ENCODE assay signal across 8 mouse cellular contexts in the genomic region with DNA sequence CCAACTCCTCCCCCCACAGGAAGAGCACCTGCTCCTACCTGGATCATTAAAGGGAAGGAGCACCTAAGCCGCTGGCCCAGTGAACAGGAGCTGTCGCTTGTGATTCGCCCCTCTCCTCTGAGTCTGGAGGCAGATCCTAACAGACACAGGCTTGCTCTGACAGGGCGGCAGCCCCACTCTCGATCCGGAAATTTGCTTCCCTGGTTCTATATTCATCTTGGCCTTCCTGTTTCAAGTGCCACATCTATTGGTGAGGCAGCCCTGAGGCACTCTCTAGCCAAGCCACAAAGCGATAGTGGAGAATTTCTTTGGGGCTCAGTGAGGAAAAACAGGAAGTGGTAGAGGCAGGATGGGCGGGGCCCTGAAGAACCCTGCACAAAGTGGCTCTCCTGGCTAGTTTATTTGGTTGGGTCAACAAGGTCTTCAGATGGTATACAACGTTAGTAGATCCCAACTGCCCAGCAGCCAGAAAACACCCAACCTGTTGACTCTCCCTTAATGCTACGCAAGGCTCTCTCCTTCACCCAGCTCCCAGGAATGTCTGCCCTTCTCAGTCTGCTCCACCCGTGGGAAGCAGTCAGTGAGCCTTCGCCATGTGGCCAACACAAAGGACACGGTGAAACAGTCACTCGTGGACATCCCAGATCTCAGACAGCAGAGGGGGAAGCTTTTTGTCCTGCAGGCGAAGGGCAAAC. TPM values are rescaled to one million over a fixed set of nuclear protein-coding genes. Genes with fewer than 3 reads are reported as not detected.
DNase-seq lines count a peak whose midpoint lies in the region; ATAC-seq and TF ChIP-seq lines count a peak whose summit lies in the region.

A gene (minus strand): TSS at position 127 of the 695 bp plus-strand sequence.

- no peaks in the 10 kb centered on the region for H3K9me3 ChIP-seq in heart, embryonic 16.5 days (replicated peaks; ENCODE audit: control insufficient read depth, low read length)
- no peaks in the 10 kb centered on the region for H3K9me3 ChIP-seq in neural tube, embryonic 15.5 days (replicated peaks)

- peaks cover 9% of the 10 kb centered on the region for H3K4me1 ChIP-seq in heart, embryonic 16.5 days (ENCODE audit: control insufficient read depth, insufficient read depth, low read length)
- peaks cover 36% of the 10 kb centered on the region for H3K4me1 ChIP-seq in neural tube, embryonic 15.5 days

- peak within 1 kb of the TSS; percentile 76 for H3K27ac ChIP-seq in gastrocnemius, adult 2 months
- peak within 1 kb of the TSS; percentile 64 for H3K27ac ChIP-seq in heart, embryonic 16.5 days (ENCODE audit: low read length)
- H3K27ac ChIP-seq in neural tube, embryonic 15.5 days (replicated peaks), result peak within 1 kb of the TSS; percentile 95

- H3K4me3 ChIP-seq in gastrocnemius, adult 2 months, result peak within 1 kb of the TSS; percentile 90
- H3K4me3 ChIP-seq in heart, embryonic 16.5 days (ENCODE audit: low read length), result peak within 1 kb of the TSS; percentile 92
- H3K4me3 ChIP-seq in neural tube, embryonic 15.5 days (replicated peaks), result peak within 1 kb of the TSS; percentile 89

- H3K27me3 ChIP-seq in heart, embryonic 16.5 days (ENCODE audit: control insufficient read depth, insufficient read depth, low read length), result no peaks in the 10 kb centered on the region
- H3K27me3 ChIP-seq in neural tube, embryonic 15.5 days (replicated peaks), result no peaks in the 10 kb centered on the region

- DNase-seq in gastrocnemius, adult 2 months, result no peak
- no peak for DNase-seq in gastrocnemius, postnatal 14 days
- peak; percentile 30 to 60 for DNase-seq in kidney, postnatal 36 days
- peak; percentile 84 to 85 for DNase-seq in lung, adult 18-20 months
- no peak for DNase-seq in right cerebral cortex, adult 18-20 months

- peak; percentile 81 for ATAC-seq in common myeloid progenitor, adult 5-6 weeks (replicated peaks; ENCODE audit: low read depth, poor library complexity, severe bottlenecking)
- 0 out of 2 replicates have a peak, but pooled peaks have one; percentile 14 for ATAC-seq in heart, embryonic 16.5 days (replicated peaks; ENCODE audit: extremely low read depth, insufficient read depth, low FRiP score)
- no peak; the same call in 1 of the 2 replicates for ATAC-seq in neural tube, embryonic 15.5 days (ENCODE audit: low FRiP score)

- intact Hi-C loops in gastrocnemius, adult 2 months (cut with DNase I), result no loop called here
- intact Hi-C loops in gastrocnemius, postnatal 14 days (cut with DNase I; ENCODE audit: low total_unique reads), result no loop called here

- H3K9ac ChIP-seq in heart, embryonic 16.5 days (ENCODE audit: low read length), result peak within 1 kb of the TSS; percentile 81
- peak within 1 kb of the TSS; percentile 91 for H3K9ac ChIP-seq in neural tube, embryonic 15.5 days (replicated peaks)

- TF ChIP-seq CTCF in gastrocnemius, adult 2 months (IDR thresholded peaks at IDR 0.05), result no peak

- H3K4me2 ChIP-seq in heart, embryonic 16.5 days (ENCODE audit: low read depth, low read length), result peak within 1 kb of the TSS; percentile 94
- peak within 1 kb of the TSS; percentile 88 for H3K4me2 ChIP-seq in neural tube, embryonic 15.5 days

- 51% methylated on average over 15 of the region's 15 CpGs for WGBS in heart, embryonic 16.5 days
- WGBS in neural tube, embryonic 15.5 days, result 71% methylated on average over 15 of the region's 15 CpGs

- H3K36me3 ChIP-seq in heart, embryonic 16.5 days (ENCODE audit: control insufficient read depth, insufficient read depth), result no peaks in the 10 kb centered on the region
- peaks cover 5% of the 10 kb centered on the region; the same call in 1 of the 2 replicates for H3K36me3 ChIP-seq in neural tube, embryonic 15.5 days

RNA-seq across cellular contexts. Expression of the gene that starts here (rescaled TPM):
- total RNA-seq in gastrocnemius, adult 2 months (2021), result 1 to 10 TPM; 2.9 to 4.0 TPM
- 1 to 10 TPM; 5.0 to 5.9 TPM for total RNA-seq in gastrocnemius, postnatal 14 days (2021)
- total RNA-seq in common myeloid progenitor, adult 5-6 weeks (2017), result 46.4 and 55.6 TPM in 2 replicates
- polyA plus RNA-seq in heart, embryonic 16.5 days (2015; fragmentation: Nextera tagmentation; extraction: Ambion mirVana), result 5.8 and 6.1 TPM in 2 replicates
- polyA plus RNA-seq in neural tube, embryonic 15.5 days (2015; fragmentation: Nextera tagmentation; extraction: Ambion mirVana), result 49.0 and 54.5 TPM in 2 replicates

Comparison
In these comparisons a context has a peak if more than half of its experiments do, and no peak if none do; other contexts are left out.
1. DNase-seq: peak in kidney, postnatal 36 days (2 of 2) and lung, adult 18-20 months (2 of 2); none in gastrocnemius, adult 2 months (single experiment), gastrocnemius, postnatal 14 days (single experiment) and right cerebral cortex, adult 18-20 months (single experiment).
2. Peak in every context shown above with its lines, with median percentiles within 50 percentile points of each other: H3K27ac ChIP-seq and H3K4me3 ChIP-seq.